Mouse (Mus musculus) right cerebral cortex, postnatal 14 days (tissue): Measurements from ENCODE around the gene Cdca7l.
A peak's percentile ranks its signal among the peaks of the same experiment; 100 is the strongest.
"Not testable (repeated sequence)": the region's sequence is repeated elsewhere in the genome, so short reads cannot be mapped to it uniquely, and the experiment has no call there.

ENCODE experiments used
- DNase-seq: peaks from one replicate; pipeline ENCODE4 v3.0.0; 2022

Cdca7l gene

GRCm38 (mm10) chr12:117803989-117804388, at the start of gene Cdca7l:
Gene Cdca7l, plus strand, starts transcription at chr12:117804289.
- not testable (repeated sequence) for DNase-seq

- DNase-seq: no peak
Observed at GRCm38 (mm10) chr12:117756010-117756409, 48.1 kb upstream of the Cdca7l start.

GRCm38 (mm10) chr12:117760373-117760772, 43.7 kb upstream of the Cdca7l start:
- DNase-seq: no peak

GRCm38 (mm10) chr12:117760846-117761245, 43.2 kb upstream of the Cdca7l start:
- no peak for DNase-seq

GRCm38 (mm10) chr12:117761698-117762097, 42.4 kb upstream of the Cdca7l start:
- peak; percentile 48 for DNase-seq

- DNase-seq: no peak
Observed at GRCm38 (mm10) chr12:117763247-117763646, 40.8 kb upstream of the Cdca7l start.

- DNase-seq: peak; percentile 74
Observed at GRCm38 (mm10) chr12:117764839-117765238, 39.2 kb upstream of the Cdca7l start.

- peak; percentile 88 for DNase-seq
Observed at GRCm38 (mm10) chr12:117769113-117769512, 35.0 kb upstream of the Cdca7l start.

GRCm38 (mm10) chr12:117770211-117770610, 33.9 kb upstream of the Cdca7l start:
- DNase-seq: no peak

- DNase-seq: no peak
Observed at GRCm38 (mm10) chr12:117771156-117771555, 32.9 kb upstream of the Cdca7l start.

- DNase-seq: peak; percentile 80
Observed at GRCm38 (mm10) chr12:117772638-117773037, 31.5 kb upstream of the Cdca7l start.

- no peak for DNase-seq
Observed at GRCm38 (mm10) chr12:117776841-117777240, 27.2 kb upstream of the Cdca7l start.

GRCm38 (mm10) chr12:117781360-117781759, 22.7 kb upstream of the Cdca7l start:
- DNase-seq: no peak

GRCm38 (mm10) chr12:117783426-117783825, 20.7 kb upstream of the Cdca7l start:
- DNase-seq: no peak

GRCm38 (mm10) chr12:117786621-117787020, 17.5 kb upstream of the Cdca7l start:
- no peak for DNase-seq

GRCm38 (mm10) chr12:117788513-117789011, 15.5 kb upstream of the Cdca7l start:
- no peak for DNase-seq

- DNase-seq: no peak
Observed at GRCm38 (mm10) chr12:117789017-117789416, 15.1 kb upstream of the Cdca7l start.

- no peak for DNase-seq
Observed at GRCm38 (mm10) chr12:117795303-117795702, 8.8 kb upstream of the Cdca7l start.

GRCm38 (mm10) chr12:117805576-117805975, 1.5 kb downstream of the Cdca7l start:
- no peak for DNase-seq

- no peak for DNase-seq
Observed at GRCm38 (mm10) chr12:117806007-117806451, 1.9 kb downstream of the Cdca7l start.

- no peak for DNase-seq
Observed at GRCm38 (mm10) chr12:117806470-117806869, 2.4 kb downstream of the Cdca7l start.

GRCm38 (mm10) chr12:117807637-117808036, 3.5 kb downstream of the Cdca7l start:
- no peak for DNase-seq

- DNase-seq: no peak
Observed at GRCm38 (mm10) chr12:117808355-117809326, 4.6 kb downstream of the Cdca7l start.
